Mouse (Mus musculus): ENCODE data around the gene Acat1. TPM values are rescaled to one million over a fixed set of nuclear protein-coding genes. Genes with fewer than 3 reads are reported as not detected.

Gene Acat1
- polyA plus RNA-seq, 1 experiment from 2014 or later, result 227 TPM

DNA sequence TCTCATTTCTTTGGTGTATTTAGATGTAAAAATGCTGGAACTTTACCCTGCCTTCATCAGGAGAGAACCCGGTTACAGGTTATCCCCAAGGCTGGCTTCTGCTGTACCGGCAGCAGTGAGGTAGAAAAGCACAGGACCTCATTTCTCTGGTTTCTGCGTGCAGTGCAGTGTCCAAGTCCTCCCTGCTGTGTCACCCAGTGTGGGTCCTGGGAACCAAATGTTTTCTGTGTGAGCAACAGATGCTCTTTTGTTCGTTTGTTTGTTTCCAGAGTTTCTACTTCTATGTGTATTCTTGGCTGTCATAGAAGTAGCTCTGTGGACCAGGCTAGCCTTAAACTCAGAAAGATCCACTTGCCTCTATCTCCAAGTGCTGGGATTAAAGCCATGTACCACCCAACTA is 28.3 kb downstream of the Acat1 start:
- H3K9ac ChIP-seq (ENCODE audit: low read length), result no peak overlapping the region
- no peak for ATAC-seq (ENCODE audit: insufficient number of reproducible peaks, insufficient read depth, low FRiP score, low read depth)
- 84% methylated on average over 4 of the region's 4 CpGs for WGBS
- H3K4me2 ChIP-seq (ENCODE audit: low read length), result no peak overlapping the region
- H3K9me3 ChIP-seq (ENCODE audit: control insufficient read depth, low read length), result no peaks in the 10 kb centered on the region
- no peaks in the 10 kb centered on the region for H3K4me1 ChIP-seq (ENCODE audit: control insufficient read depth in 2 of 2, insufficient read depth in 2 of 2, low read length in 2 of 2)
- H3K4me3 ChIP-seq (ENCODE audit: control insufficient read depth in 1 of 2, insufficient read depth in 1 of 2, low read depth in 1 of 2, low read length in 2 of 2), result no peak overlapping the region
- H3K36me3 ChIP-seq (ENCODE audit: control insufficient read depth, insufficient read depth, low read length), result peaks cover 93% of the 10 kb centered on the region
- no peak overlapping the region for H3K27ac ChIP-seq (replicated peaks in 1 of 2; ENCODE audit: control insufficient read depth in 1 of 2, insufficient read depth in 1 of 2, low read depth in 2 of 2, low read length in 2 of 2)
- no peaks in the 10 kb centered on the region for H3K27me3 ChIP-seq (ENCODE audit: control insufficient read depth, insufficient read depth, low read length)

DNA sequence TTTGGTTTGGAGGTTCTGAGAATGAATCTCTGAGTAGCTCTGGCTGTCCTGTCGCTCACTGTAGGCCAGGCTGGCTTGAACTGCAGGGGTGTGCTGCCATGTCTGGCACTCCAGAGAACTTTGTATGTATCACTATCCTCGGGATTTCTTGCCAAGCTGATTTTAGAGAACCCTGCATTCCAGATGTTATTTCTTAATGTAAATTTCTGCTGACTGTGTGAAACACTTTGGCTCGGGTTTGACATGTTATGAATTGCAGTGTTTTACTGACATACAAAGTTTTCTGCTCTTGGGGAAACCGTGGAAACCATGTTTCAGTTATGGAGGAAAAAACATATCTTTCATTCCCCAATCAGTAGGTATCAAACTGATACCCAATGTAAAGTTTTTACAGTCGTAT is 34.5 kb downstream of the Acat1 start:
- no peak overlapping the region for H3K27ac ChIP-seq (replicated peaks in 1 of 2; ENCODE audit: control insufficient read depth in 1 of 2, insufficient read depth in 1 of 2, low read depth in 2 of 2, low read length in 2 of 2)
- H3K36me3 ChIP-seq (ENCODE audit: control insufficient read depth, insufficient read depth, low read length), result peaks cover 79% of the 10 kb centered on the region
- H3K9ac ChIP-seq (ENCODE audit: low read length), result no peak overlapping the region
- no peak overlapping the region for H3K4me3 ChIP-seq (ENCODE audit: control insufficient read depth in 1 of 2, insufficient read depth in 1 of 2, low read depth in 1 of 2, low read length in 2 of 2)
- no peak for ATAC-seq (ENCODE audit: insufficient number of reproducible peaks, insufficient read depth, low FRiP score, low read depth)
- H3K4me1 ChIP-seq (ENCODE audit: control insufficient read depth in 2 of 2, insufficient read depth in 2 of 2, low read length in 2 of 2), result no peaks in the 10 kb centered on the region
- H3K4me2 ChIP-seq (ENCODE audit: low read length), result no peak overlapping the region
- H3K27me3 ChIP-seq (ENCODE audit: control insufficient read depth, insufficient read depth, low read length), result no peaks in the 10 kb centered on the region
- WGBS, result 90% methylated on average over 5 of the region's 5 CpGs
- H3K9me3 ChIP-seq (ENCODE audit: control insufficient read depth, low read length), result no peaks in the 10 kb centered on the region

DNA sequence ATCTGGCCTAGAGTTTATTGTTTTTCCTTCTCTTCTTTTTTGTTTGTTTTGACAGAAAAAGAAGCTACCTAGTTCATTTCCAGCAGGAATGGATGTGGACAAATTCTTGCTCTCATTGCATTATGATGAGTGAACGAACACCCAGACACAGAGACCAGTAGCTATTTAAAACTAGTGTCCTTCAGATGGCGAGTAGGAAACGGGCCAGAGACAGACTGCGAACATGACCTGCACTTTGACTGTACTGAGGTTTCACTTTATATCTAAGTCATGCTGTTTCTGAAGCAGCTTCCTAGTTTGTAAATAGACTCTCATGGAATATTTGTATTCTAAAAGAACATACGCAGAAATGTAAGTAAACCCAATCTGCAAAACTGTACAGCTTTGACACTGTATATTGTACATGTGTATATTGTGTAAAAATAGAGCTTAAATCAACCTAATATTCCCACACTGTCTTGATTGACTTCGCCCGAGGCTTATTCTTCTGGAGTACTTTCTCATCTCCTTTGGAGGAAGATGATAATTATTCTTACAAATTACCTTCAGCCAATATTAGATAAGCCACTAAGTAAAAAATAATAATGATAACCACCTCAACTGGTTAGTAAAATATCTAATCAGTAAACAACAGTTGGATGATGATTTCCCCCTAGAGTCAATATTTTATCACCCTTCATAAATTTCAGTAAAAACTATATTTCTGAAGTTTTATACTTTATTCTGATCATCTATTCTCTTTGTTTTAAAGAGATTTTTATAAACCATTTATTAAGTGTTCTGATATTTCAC is 37.5 kb downstream of the Acat1 start:
- 76% methylated on average over 7 of the region's 7 CpGs for WGBS
- H3K27ac ChIP-seq (replicated peaks in 1 of 2; ENCODE audit: control insufficient read depth in 1 of 2, insufficient read depth in 1 of 2, low read depth in 2 of 2, low read length in 2 of 2), result no peak overlapping the region
- no peaks in the 10 kb centered on the region for H3K9me3 ChIP-seq (ENCODE audit: control insufficient read depth, low read length)
- no peaks in the 10 kb centered on the region for H3K27me3 ChIP-seq (ENCODE audit: control insufficient read depth, insufficient read depth, low read length)
- H3K36me3 ChIP-seq (ENCODE audit: control insufficient read depth, insufficient read depth, low read length), result peaks cover 75% of the 10 kb centered on the region
- H3K9ac ChIP-seq (ENCODE audit: low read length), result no peak overlapping the region
- no peak overlapping the region for H3K4me3 ChIP-seq (ENCODE audit: control insufficient read depth in 1 of 2, insufficient read depth in 1 of 2, low read depth in 1 of 2, low read length in 2 of 2)
- no peak for ATAC-seq (ENCODE audit: insufficient number of reproducible peaks, insufficient read depth, low FRiP score, low read depth)
- H3K4me1 ChIP-seq (ENCODE audit: control insufficient read depth in 2 of 2, insufficient read depth in 2 of 2, low read length in 2 of 2), result no peaks in the 10 kb centered on the region
- no peak overlapping the region for H3K4me2 ChIP-seq (ENCODE audit: low read length)

GRCm38 (mm10) chr9:53570662-53571061 is 39.5 kb downstream of the Acat1 start:
- H3K4me3 ChIP-seq (ENCODE audit: control insufficient read depth in 1 of 2, insufficient read depth in 1 of 2, low read depth in 1 of 2, low read length in 2 of 2), result no peak overlapping the region
- H3K9ac ChIP-seq (ENCODE audit: low read length), result no peak overlapping the region
- H3K9me3 ChIP-seq (ENCODE audit: control insufficient read depth, low read length), result no peaks in the 10 kb centered on the region
- H3K4me2 ChIP-seq (ENCODE audit: low read length), result no peak overlapping the region
- H3K4me1 ChIP-seq (ENCODE audit: control insufficient read depth in 2 of 2, insufficient read depth in 2 of 2, low read length in 2 of 2), result no peaks in the 10 kb centered on the region
- ATAC-seq (ENCODE audit: insufficient number of reproducible peaks, insufficient read depth, low FRiP score, low read depth), result no peak
- peaks cover 81% of the 10 kb centered on the region for H3K36me3 ChIP-seq (ENCODE audit: control insufficient read depth, insufficient read depth, low read length)
- H3K27me3 ChIP-seq (ENCODE audit: control insufficient read depth, insufficient read depth, low read length), result no peaks in the 10 kb centered on the region
- 74% methylated on average over 6 of the region's 6 CpGs for WGBS
- no peak overlapping the region for H3K27ac ChIP-seq (replicated peaks in 1 of 2; ENCODE audit: control insufficient read depth in 1 of 2, insufficient read depth in 1 of 2, low read depth in 2 of 2, low read length in 2 of 2)

GRCm38 (mm10) chr9:53537336-53537965 is 72.7 kb downstream of the Acat1 start:
- under 1% methylated on average over 28 of the region's 34 CpGs for WGBS
- no peaks in the 10 kb centered on the region for H3K27me3 ChIP-seq (ENCODE audit: control insufficient read depth, insufficient read depth, low read length)
- no peaks in the 10 kb centered on the region for H3K9me3 ChIP-seq (ENCODE audit: control insufficient read depth, low read length)
- H3K9ac ChIP-seq (ENCODE audit: low read length), result peak overlapping the region; percentile 88
- H3K4me2 ChIP-seq (ENCODE audit: low read length), result peak overlapping the region; percentile 85
- peaks cover 11% of the 10 kb centered on the region for H3K36me3 ChIP-seq (ENCODE audit: control insufficient read depth, insufficient read depth, low read length)
- peak overlapping the region; percentile 61 to 91 for H3K4me3 ChIP-seq (ENCODE audit: control insufficient read depth in 1 of 2, insufficient read depth in 1 of 2, low read depth in 1 of 2, low read length in 2 of 2)
- peaks cover 2 to 16% of the 10 kb centered on the region in 2 experiments for H3K4me1 ChIP-seq (ENCODE audit: control insufficient read depth in 2 of 2, insufficient read depth in 2 of 2, low read length in 2 of 2)
- no peak; the same call in 1 of the 2 replicates for ATAC-seq (ENCODE audit: insufficient number of reproducible peaks, insufficient read depth, low FRiP score, low read depth)
- H3K27ac ChIP-seq (replicated peaks in 1 of 2; ENCODE audit: control insufficient read depth in 1 of 2, insufficient read depth in 1 of 2, low read depth in 2 of 2, low read length in 2 of 2), result peak overlapping the region; percentile 93 to 96

DNA sequence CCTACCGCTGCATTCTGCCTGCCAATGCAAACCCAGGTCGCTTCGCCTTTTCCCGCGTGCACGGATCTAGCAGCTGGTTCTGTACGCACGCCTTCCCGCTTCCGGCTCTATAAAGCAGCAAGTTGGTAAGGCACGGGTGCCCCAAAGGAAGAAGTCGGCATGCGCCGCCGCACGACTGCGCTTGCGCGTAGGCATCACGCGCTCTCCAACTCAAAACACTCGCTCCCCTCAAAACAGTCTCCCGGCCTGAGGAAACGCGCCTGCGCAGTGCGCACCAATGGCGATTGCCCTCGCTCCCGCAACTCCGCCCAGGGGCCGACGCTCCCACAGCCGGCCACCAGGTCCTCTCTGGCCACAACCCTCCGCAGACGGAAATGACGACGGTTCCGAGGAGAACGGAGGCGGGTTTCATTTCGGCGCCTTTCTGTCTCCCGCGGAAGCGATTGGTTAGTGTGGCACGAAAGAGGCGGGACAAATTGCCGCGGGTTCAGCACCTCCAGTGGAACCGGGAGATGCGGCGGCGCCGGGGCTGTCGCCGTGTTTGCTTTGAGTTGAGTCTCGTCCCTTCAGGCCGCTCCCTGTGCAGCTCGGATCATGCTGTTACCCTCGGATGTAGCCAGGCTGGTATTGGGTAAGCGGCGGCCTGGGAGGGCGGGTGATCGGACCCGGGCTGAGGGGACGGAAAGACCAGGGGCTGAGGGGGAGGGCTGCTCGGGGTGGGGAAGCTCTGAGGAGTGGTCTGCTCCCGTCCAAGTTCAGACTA is 73.4 kb downstream of the Acat1 start, which contains the start of the genes Atm and Npat:
Gene Atm, minus strand, starts transcription at position 183 of the 763 bp plus-strand sequence.
Gene Npat, plus strand, starts transcription at position 490 of the 763 bp plus-strand sequence.
- Histone ChIP-seq H3K4me1 (ENCODE audit: control insufficient read depth in 2 of 2, insufficient read depth in 2 of 2, low read length in 2 of 2) (peaks cover 2 to 16% of the 10 kb centered on the region in 2 experiments), H3K27ac (replicated peaks in 1 of 2; ENCODE audit: control insufficient read depth in 1 of 2, insufficient read depth in 1 of 2, low read depth in 2 of 2, low read length in 2 of 2) (peak within 1 kb of the TSS; percentile 93 to 96), H3K36me3 (ENCODE audit: control insufficient read depth, insufficient read depth, low read length) (peaks cover 13% of the 10 kb centered on the region), H3K4me2 (ENCODE audit: low read length) (peak within 1 kb of the TSS; percentile 85), H3K9ac (ENCODE audit: low read length) (peak within 1 kb of the TSS; percentile 88), H3K27me3 (ENCODE audit: control insufficient read depth, insufficient read depth, low read length) (no peaks in the 10 kb centered on the region), H3K4me3 (ENCODE audit: control insufficient read depth in 1 of 2, insufficient read depth in 1 of 2, low read depth in 1 of 2, low read length in 2 of 2) (peak within 1 kb of the TSS; percentile 61 to 91), H3K9me3 (ENCODE audit: control insufficient read depth, low read length) (no peaks in the 10 kb centered on the region)
- peak; percentile 99 for ATAC-seq (ENCODE audit: insufficient number of reproducible peaks, insufficient read depth, low FRiP score, low read depth)
- WGBS, result under 1% methylated on average over 68 of the region's 69 CpGs
